Mouse (Mus musculus) liver, embryonic 14.5 days (tissue): ENCODE data around the gene Cfap54.

Source experiments
- CTCF ChIP-seq: IDR thresholded peaks from 2 replicates; pipeline ENCODE4 v1.5.1; 2016; ENCODE audit warnings: antibody characterized with exemption, low read depth, control low read depth
- EP300 ChIP-seq: IDR thresholded peaks from 2 replicates; pipeline ENCODE4 v1.6.1; 2016; ENCODE audit warnings: antibody characterized with exemption, low read depth

DNA sequence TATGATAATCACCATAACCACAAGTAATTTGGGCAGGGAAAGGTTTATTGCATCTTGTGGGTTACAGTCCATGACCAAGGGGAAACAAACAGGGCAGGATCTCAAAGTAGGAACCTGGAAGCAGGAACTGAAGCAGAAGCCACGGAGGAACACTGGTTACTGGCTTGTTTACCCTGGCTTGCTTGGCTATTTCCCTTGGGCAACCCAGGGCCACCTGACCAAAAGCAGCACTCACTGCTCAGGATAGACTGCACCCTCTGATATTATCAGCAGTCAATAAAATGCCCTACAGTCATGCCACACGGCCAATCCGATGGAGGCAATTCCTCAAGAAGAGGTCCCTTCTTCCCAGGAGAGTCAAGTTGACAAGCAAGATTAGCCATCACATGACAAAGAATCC, 1.9 kb downstream of the Cfap54 start:
- TF ChIP-seq CTCF (no peak), EP300 (no peak)
